Mouse (Mus musculus): ENCODE data around the gene Vps26a. TPM values are rescaled to one million over a fixed set of nuclear protein-coding genes. Genes with fewer than 3 reads are reported as not detected.

The Vps26a gene
- polyA plus RNA-seq, 1 experiment from 2014 or later: 119 TPM

Other genes starting within 250 kb of the Vps26a start
- 0.44 and 0.72 TPM in 2 replicates for gene Tacr2, start 234.4 kb downstream of the Vps26a start, polyA plus RNA-seq (2015; fragmentation: Nextera tagmentation; extraction: Ambion mirVana)
- gene Hk1, start 106.9 kb downstream of the Vps26a start, polyA plus RNA-seq (2015; fragmentation: Nextera tagmentation; extraction: Ambion mirVana): 27.0 and 27.1 TPM in 2 replicates
- 28.5 and 35.1 TPM in 2 replicates for gene Hkdc1, start 64.3 kb downstream of the Vps26a start, polyA plus RNA-seq (2015; fragmentation: Nextera tagmentation; extraction: Ambion mirVana)
- 0.57 and 0.77 TPM in 2 replicates for gene 4930507D05Rik, start 37.3 kb downstream of the Vps26a start, polyA plus RNA-seq (2015; fragmentation: Nextera tagmentation; extraction: Ambion mirVana)
- 31.2 and 33.3 TPM in 2 replicates for gene Supv3l1, start 37.1 kb downstream of the Vps26a start, polyA plus RNA-seq (2015; fragmentation: Nextera tagmentation; extraction: Ambion mirVana)
- 11.6 and 15.4 TPM in 2 replicates for gene Srgn, start 40.6 kb upstream of the Vps26a start, polyA plus RNA-seq (2015; fragmentation: Nextera tagmentation; extraction: Ambion mirVana)
- 29.7 and 30.2 TPM in 2 replicates for gene Kif1bp, start 91.7 kb upstream of the Vps26a start, polyA plus RNA-seq (2015; fragmentation: Nextera tagmentation; extraction: Ambion mirVana)
- gene Ddx21, start 115.5 kb upstream of the Vps26a start, polyA plus RNA-seq (2015; fragmentation: Nextera tagmentation; extraction: Ambion mirVana): 21.6 and 22.1 TPM in 2 replicates
- 99.8 and 112 TPM in 2 replicates for gene Ddx50, start 164.4 kb upstream of the Vps26a start, polyA plus RNA-seq (2015; fragmentation: Nextera tagmentation; extraction: Ambion mirVana)
- 1.0 and 1.1 TPM in 2 replicates for gene Stox1, start 239.3 kb upstream of the Vps26a start, polyA plus RNA-seq (2015; fragmentation: Nextera tagmentation; extraction: Ambion mirVana)